ENCODE assay signal across 25 mouse cellular contexts in genomic region chr4:45909256-45909655, GRCm38 (mm10). TPM values are rescaled to one million over a fixed set of nuclear protein-coding genes. Genes with fewer than 3 reads are reported as not detected.
A peak's percentile ranks its signal among the peaks of the same experiment; 100 is the strongest.
DNase-seq lines count a peak whose midpoint lies in the region; ATAC-seq and TF ChIP-seq lines count a peak whose summit lies in the region.
"Had no signal": no experiment of that assay in that cellular context is flagged by ENCODE, and none has a peak within 500 bp of the region (broad histone marks: within the 10 kb centered on the region; RNA-seq: fewer than 3 reads in every experiment).

No protein-coding gene starts in this region.

- no peak for TF ChIP-seq CTCF in intestine, postnatal 0 days (IDR thresholded peaks at IDR 0.05; ENCODE audit: low read depth)

- peak; percentile 48 to 63 for DNase-seq in right cerebral cortex, adult 2 months (ENCODE audit: low spot score in 2 of 2)
- DNase-seq in right cerebral cortex, postnatal 4 days = no peak
- peak; percentile 8 to 39 for DNase-seq in left cerebral cortex, adult 9 months (ENCODE audit: low spot score in 2 of 2)
- peak; percentile 11 for DNase-seq in telencephalon, adult 2 months (ENCODE audit: low read depth, low spot score)
- DNase-seq in hindbrain, embryonic 14.5 days (ENCODE audit: low spot score) = no peak
- DNase-seq: adrenal gland, postnatal 10 days; cerebellum, adult 9-11 months; kidney, adult 11 months; kidney, postnatal 10 days; liver, postnatal 0 days; lung, postnatal 10 days; midbrain, embryonic 14.5 days had no signal

- no peaks in the 10 kb centered on the region for H3K36me3 ChIP-seq in intestine, postnatal 0 days (ENCODE audit: control insufficient read depth, insufficient read depth)
- H3K36me3 ChIP-seq in intestine, embryonic 16.5 days (ENCODE audit: control insufficient read depth, insufficient read depth, low read length) = no peaks in the 10 kb centered on the region
- no peaks in the 10 kb centered on the region for H3K36me3 ChIP-seq in hindbrain, embryonic 14.5 days (replicated peaks; ENCODE audit: control insufficient read depth, insufficient read depth)
- H3K36me3 ChIP-seq in forebrain, embryonic 13.5 days (ENCODE audit: poor library complexity, severe bottlenecking) = no peaks in the 10 kb centered on the region
- H3K36me3 ChIP-seq: embryonic facial prominence, embryonic 12.5 days; G1E; heart, embryonic 13.5 days; hindbrain, embryonic 15.5 days; limb, embryonic 10.5 days; neural tube, embryonic 15.5 days had no signal

- H3K9ac ChIP-seq in intestine, postnatal 0 days (ENCODE audit: low read depth, low read length) = no peak overlapping the region
- no peak overlapping the region for H3K9ac ChIP-seq in intestine, embryonic 16.5 days (ENCODE audit: low read depth, low read length)
- H3K9ac ChIP-seq in hindbrain, embryonic 14.5 days = no peak overlapping the region
- H3K9ac ChIP-seq in forebrain, embryonic 13.5 days = no peak overlapping the region
- H3K9ac ChIP-seq: embryonic facial prominence, embryonic 12.5 days; heart, embryonic 13.5 days; hindbrain, embryonic 15.5 days; liver, postnatal 0 days; neural tube, embryonic 15.5 days had no signal

- H3K27me3 ChIP-seq in intestine, postnatal 0 days (replicated peaks; ENCODE audit: control insufficient read depth, insufficient read depth, low read length) = no peaks in the 10 kb centered on the region
- no peaks in the 10 kb centered on the region for H3K27me3 ChIP-seq in intestine, embryonic 16.5 days (replicated peaks; ENCODE audit: control insufficient read depth, insufficient read depth, low read length)
- H3K27me3 ChIP-seq in hindbrain, embryonic 14.5 days (ENCODE audit: control insufficient read depth, insufficient read depth, low read length) = no peaks in the 10 kb centered on the region
- no peaks in the 10 kb centered on the region for H3K27me3 ChIP-seq in forebrain, embryonic 13.5 days
- H3K27me3 ChIP-seq: embryonic facial prominence, embryonic 12.5 days; hindbrain, embryonic 15.5 days; neural tube, embryonic 15.5 days had no signal

- H3K4me3 ChIP-seq in intestine, postnatal 0 days (ENCODE audit: low read depth, low read length) = no peak overlapping the region
- no peak overlapping the region for H3K4me3 ChIP-seq in intestine, embryonic 16.5 days (ENCODE audit: low read length)
- H3K4me3 ChIP-seq in hindbrain, embryonic 14.5 days (replicated peaks; ENCODE audit: low read length) = no peak overlapping the region
- H3K4me3 ChIP-seq in forebrain, embryonic 13.5 days = no peak overlapping the region
- H3K4me3 ChIP-seq: embryonic facial prominence, embryonic 12.5 days; erythroblast, embryonic 14.5 days; heart, embryonic 13.5 days; hindbrain, embryonic 15.5 days; limb, embryonic 10.5 days; megakaryocyte, embryonic 14.5 days; neural tube, embryonic 15.5 days had no signal

- 78% methylated on average over 13 of the region's 13 CpGs for WGBS in intestine, postnatal 0 days
- WGBS in intestine, embryonic 16.5 days = 78% methylated on average over 13 of the region's 13 CpGs
- WGBS in hindbrain, embryonic 14.5 days = 93% methylated on average over 13 of the region's 13 CpGs
- 92% methylated on average over 13 of the region's 13 CpGs for WGBS in forebrain, embryonic 13.5 days

- no peak overlapping the region for H3K27ac ChIP-seq in intestine, postnatal 0 days (ENCODE audit: low read depth, low read length)
- no peak overlapping the region for H3K27ac ChIP-seq in intestine, embryonic 16.5 days (ENCODE audit: low read length)
- H3K27ac ChIP-seq in hindbrain, embryonic 14.5 days = no peak overlapping the region
- H3K27ac ChIP-seq in forebrain, embryonic 13.5 days = no peak overlapping the region
- H3K27ac ChIP-seq: embryonic facial prominence, embryonic 12.5 days; heart, embryonic 13.5 days; hindbrain, embryonic 15.5 days; limb, embryonic 10.5 days; neural tube, embryonic 15.5 days had no signal

- no peaks in the 10 kb centered on the region for H3K9me3 ChIP-seq in intestine, postnatal 0 days (ENCODE audit: control insufficient read depth)
- H3K9me3 ChIP-seq in intestine, embryonic 16.5 days (ENCODE audit: control insufficient read depth, low read length) = no peaks in the 10 kb centered on the region
- no peaks in the 10 kb centered on the region for H3K9me3 ChIP-seq in hindbrain, embryonic 14.5 days (ENCODE audit: control insufficient read depth, low read length)
- no peaks in the 10 kb centered on the region for H3K9me3 ChIP-seq in forebrain, embryonic 13.5 days (replicated peaks)
- H3K9me3 ChIP-seq: embryonic facial prominence, embryonic 12.5 days; G1E; heart, embryonic 13.5 days; hindbrain, embryonic 15.5 days; limb, embryonic 10.5 days; megakaryocyte, embryonic 14.5 days; neural tube, embryonic 15.5 days had no signal

- H3K4me1 ChIP-seq in intestine, postnatal 0 days (replicated peaks; ENCODE audit: control insufficient read depth, insufficient read depth, low read length) = no peaks in the 10 kb centered on the region
- no peaks in the 10 kb centered on the region for H3K4me1 ChIP-seq in intestine, embryonic 16.5 days (ENCODE audit: control insufficient read depth, insufficient read depth, low read length)
- no peaks in the 10 kb centered on the region for H3K4me1 ChIP-seq in hindbrain, embryonic 14.5 days (replicated peaks; ENCODE audit: control insufficient read depth, insufficient read depth, low read length)
- H3K4me1 ChIP-seq in forebrain, embryonic 13.5 days = no peaks in the 10 kb centered on the region
- H3K4me1 ChIP-seq: embryonic facial prominence, embryonic 12.5 days; hindbrain, embryonic 15.5 days; megakaryocyte, embryonic 14.5 days; neural tube, embryonic 15.5 days had no signal

- H3K4me2 ChIP-seq in intestine, postnatal 0 days (replicated peaks; ENCODE audit: low read depth) = 0 out of 2 replicates have a peak overlapping the region, but pooled peaks have one; percentile 41
- H3K4me2 ChIP-seq in intestine, embryonic 16.5 days (ENCODE audit: low read depth, low read length) = no peak overlapping the region
- no peak overlapping the region for H3K4me2 ChIP-seq in hindbrain, embryonic 14.5 days (replicated peaks)
- no peak overlapping the region for H3K4me2 ChIP-seq in forebrain, embryonic 13.5 days
- H3K4me2 ChIP-seq: embryonic facial prominence, embryonic 12.5 days; heart, embryonic 13.5 days; hindbrain, embryonic 15.5 days; neural tube, embryonic 15.5 days had no signal

- no peak for ATAC-seq in intestine, postnatal 0 days
- no peak for ATAC-seq in intestine, embryonic 16.5 days
- ATAC-seq in hindbrain, embryonic 14.5 days (ENCODE audit: low FRiP score) = no peak
- no peak for ATAC-seq in forebrain, embryonic 13.5 days
- ATAC-seq: activated CD4-positive, CD25-positive, alpha-beta regulatory T cell, adult 4 months; forebrain, embryonic 14.5 days; liver, postnatal 0 days had no signal

RNA-seq across cellular contexts. Expression of gene Ccdc180, which starts 19.2 kb away (rescaled TPM):
- polyA plus RNA-seq in intestine, postnatal 0 days (2015; fragmentation: Nextera tagmentation; extraction: Ambion mirVana) = 0.14 TPM in 2 replicates
- polyA plus RNA-seq in intestine, embryonic 16.5 days (2015; fragmentation: Nextera tagmentation; extraction: Ambion mirVana) = 0.15 and 0.16 TPM in 2 replicates
- 0.40 and 0.59 TPM in 2 replicates for polyA plus RNA-seq in hindbrain, embryonic 14.5 days (2014; fragmentation: Nextera tagmentation; extraction: Ambion mirVana)
- 0.25 and 0.52 TPM in 2 replicates for polyA plus RNA-seq in forebrain, embryonic 13.5 days (2015; fragmentation: Nextera tagmentation; extraction: Ambion mirVana)
- polyA plus RNA-seq: embryonic facial prominence, embryonic 12.5 days; erythroblast, embryonic 14.5 days; G1E; limb, embryonic 10.5 days had no signal

RNA-seq across cellular contexts. Expression of gene Tdrd7, which starts 55.9 kb away (rescaled TPM):
- polyA plus RNA-seq in intestine, postnatal 0 days (2015; fragmentation: Nextera tagmentation; extraction: Ambion mirVana) = 43.3 and 47.8 TPM in 2 replicates
- polyA plus RNA-seq in intestine, embryonic 16.5 days (2015; fragmentation: Nextera tagmentation; extraction: Ambion mirVana) = 31.5 and 36.6 TPM in 2 replicates
- polyA plus RNA-seq in hindbrain, embryonic 14.5 days (2014; fragmentation: Nextera tagmentation; extraction: Ambion mirVana) = 32.6 and 36.4 TPM in 2 replicates
- 9.7 and 13.7 TPM in 2 replicates for polyA plus RNA-seq in forebrain, embryonic 13.5 days (2015; fragmentation: Nextera tagmentation; extraction: Ambion mirVana)
- polyA plus RNA-seq: erythroblast, embryonic 14.5 days had no signal

Comparison
In these comparisons a context has a peak if more than half of its experiments do, and no peak if none do; other contexts are left out.
1. DNase-seq: peak in right cerebral cortex, adult 2 months (2 of 2), left cerebral cortex, adult 9 months (2 of 2) and telencephalon, adult 2 months (single experiment); none in right cerebral cortex, postnatal 4 days (single experiment) and hindbrain, embryonic 14.5 days (single experiment).